Comparison of ENCODE assay signal across 9 mouse cellular contexts in genomic region chr4:97127780-97128179, GRCm38 (mm10). TPM values are rescaled to one million over a fixed set of nuclear protein-coding genes. Genes with fewer than 3 reads are reported as not detected.
DNase-seq lines count a peak whose midpoint lies in the region; ATAC-seq lines count a peak whose summit lies in the region.
"Had no signal": no experiment of that assay in that cellular context is flagged by ENCODE, and none has a peak within 500 bp of the region (broad histone marks: within the 10 kb centered on the region; RNA-seq: fewer than 3 reads in every experiment).

No protein-coding gene starts in this region.

- DNase-seq in cerebellum, postnatal 25 days: peak; percentile 34 to 51
- DNase-seq in cerebellum, adult 8-10 months: no peak
- peak; percentile 30 for DNase-seq in lung, postnatal 10 days
- no peak for DNase-seq in lung, adult 18-20 months
- DNase-seq in layer of hippocampus, adult 8-10 months (ENCODE audit: low spot score in 2 of 2): peak; percentile 26 to 33
- peak; percentile 35 for DNase-seq in right cerebral cortex, postnatal 25 days
- DNase-seq in kidney, adult 18-20 months: no peak

- no peak for ATAC-seq in granulocyte monocyte progenitor cell, adult 5-6 weeks (replicated peaks; ENCODE audit: poor library complexity, severe bottlenecking)
- ATAC-seq: intestine, embryonic 16.5 days had no signal

RNA-seq across cellular contexts. Expression of gene Gm10192, which starts 55.2 kb away (rescaled TPM):
- not detected for total RNA-seq in layer of hippocampus, adult 8-10 months (2022)
- total RNA-seq in granulocyte monocyte progenitor cell, adult 5-6 weeks (2014; fragmentation: Nextera tagmentation): not detected in 2 replicates
- total RNA-seq in granulocyte monocyte progenitor cell, adult 5-6 weeks (2017): not detected in 2 replicates

Comparison
In these comparisons a context has a peak if more than half of its experiments do, and no peak if none do; other contexts are left out.
1. DNase-seq: peak in cerebellum, postnatal 25 days (2 of 2), lung, postnatal 10 days (single experiment), layer of hippocampus, adult 8-10 months (2 of 2) and right cerebral cortex, postnatal 25 days (single experiment); none in cerebellum, adult 8-10 months (single experiment), lung, adult 18-20 months (0 of 2) and kidney, adult 18-20 months (single experiment).